19 mouse cellular contexts compared by ENCODE assay signal in genomic region chr9:56807990-56808389, GRCm38 (mm10). TPM values are rescaled to one million over a fixed set of nuclear protein-coding genes. Genes with fewer than 3 reads are reported as not detected.
"Had no signal": no experiment of that assay in that cellular context is flagged by ENCODE, and none has a peak within 500 bp of the region (broad histone marks: within the 10 kb centered on the region; RNA-seq: fewer than 3 reads in every experiment).

No protein-coding gene starts in this region.

- H3K27ac ChIP-seq: neural tube, embryonic 12.5 days; neural tube, embryonic 13.5 days; neural tube, embryonic 15.5 days; stomach, embryonic 15.5 days; stomach, postnatal 0 days had no signal

- H3K36me3 ChIP-seq: neural tube, embryonic 12.5 days; neural tube, embryonic 13.5 days; neural tube, embryonic 15.5 days; stomach, embryonic 15.5 days had no signal

- H3K4me2 ChIP-seq: neural tube, embryonic 12.5 days; neural tube, embryonic 13.5 days; neural tube, embryonic 15.5 days; stomach, embryonic 15.5 days had no signal

- H3K9ac ChIP-seq: neural tube, embryonic 12.5 days; neural tube, embryonic 13.5 days; neural tube, embryonic 15.5 days; stomach, embryonic 15.5 days had no signal

- H3K4me3 ChIP-seq: neural tube, embryonic 12.5 days; neural tube, embryonic 13.5 days; neural tube, embryonic 15.5 days; stomach, embryonic 15.5 days had no signal

- H3K27me3 ChIP-seq: neural tube, embryonic 12.5 days; neural tube, embryonic 15.5 days; stomach, embryonic 15.5 days had no signal

- H3K9me3 ChIP-seq: neural tube, embryonic 12.5 days; neural tube, embryonic 15.5 days; stomach, embryonic 15.5 days had no signal

- DNase-seq: retina, postnatal 1 day; right cerebral cortex, adult 18-20 months; right cerebral cortex, postnatal 14 days; right cerebral cortex, postnatal 25 days; right cerebral cortex, postnatal 4 days; spleen, adult 18-20 months; thymus, adult 18-20 months; thymus, adult 2 months; thymus, postnatal 14 days; thymus, postnatal 25 days; thymus, postnatal 36 days; thymus, postnatal 4 days had no signal

- H3K4me1 ChIP-seq: neural tube, embryonic 12.5 days; neural tube, embryonic 13.5 days; neural tube, embryonic 15.5 days; stomach, embryonic 15.5 days had no signal

RNA-seq across cellular contexts. Expression of gene Lingo1, which starts 11.7 kb away (rescaled TPM):
- total RNA-seq: neutrophil, adult 5-6 weeks had no signal

RNA-seq across cellular contexts. Expression of gene Odf3l1, which starts 56.5 kb away (rescaled TPM):
- total RNA-seq: neutrophil, adult 5-6 weeks had no signal
- polyA plus RNA-seq: neural tube, embryonic 11.5 days; neural tube, embryonic 12.5 days; neural tube, embryonic 13.5 days had no signal

RNA-seq across cellular contexts. Expression of gene Cspg4, which starts 56.8 kb away (rescaled TPM):
- total RNA-seq: neutrophil, adult 5-6 weeks had no signal
